Mouse (Mus musculus) bone marrow macrophage, adult 2 months (primary cell): Measurements from ENCODE around the gene Mybph.

Experiments used
- CTCF ChIP-seq: IDR thresholded peaks from 2 replicates; pipeline ENCODE4 v1.5.1; 2012; ENCODE audit warnings: low read depth, mild to moderate bottlenecking, low read length, moderate library complexity
- POLR2A ChIP-seq: IDR thresholded peaks from 2 replicates; pipeline ENCODE4 v1.6.1; 2012; ENCODE audit warnings: mild to moderate bottlenecking, low read depth, low read length, borderline replicate concordance

DNA sequence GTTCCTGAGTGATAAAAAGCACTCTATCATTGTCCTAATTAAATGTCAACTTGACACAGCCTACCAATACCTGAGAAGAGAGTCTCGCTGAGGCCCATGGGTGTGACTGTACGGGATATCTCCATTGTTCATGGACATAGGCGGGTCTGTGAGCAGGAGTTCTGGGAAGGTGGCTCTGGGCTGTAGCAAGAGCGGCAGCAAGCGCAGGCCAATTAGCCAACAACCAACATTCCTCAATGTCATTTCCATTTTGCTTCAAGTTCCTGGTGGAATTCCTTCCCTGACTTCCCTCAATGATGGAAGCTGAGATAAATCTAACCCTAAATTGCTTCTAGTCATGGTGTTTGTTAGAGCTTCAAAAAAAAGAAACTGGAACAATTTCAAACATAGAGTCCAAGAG is 15.3 kb upstream of the Mybph start:
- TF ChIP-seq POLR2A (no peak), CTCF (no peak)
